Mouse (Mus musculus) frontal cortex, postnatal 10 days (tissue): Measurements from ENCODE around the gene Tomm34.

Source experiments
- DNase-seq, 2 experiments: peaks; one replicate each; pipeline ENCODE4 v3.0.0; 2022; ENCODE audit warnings: low spot score in 2 of 2, mixed read lengths in 1 of 2

Tomm34 gene

GRCm38 (mm10) chr2:164070765-164071436, at the start of gene Tomm34:
TSS of gene Tomm34 (minus strand) at chr2:164071169.
- DNase-seq: peak; percentile 86 to 87

- DNase-seq: no peak
These were observed 48.5 kb upstream of the Tomm34 start for GRCm38 (mm10) chr2:164119503-164119902.

GRCm38 (mm10) chr2:164115531-164115930, 44.6 kb upstream of the Tomm34 start:
- DNase-seq: no peak

GRCm38 (mm10) chr2:164114051-164114450, 43.1 kb upstream of the Tomm34 start:
- DNase-seq: no peak

- DNase-seq: no peak
These were observed 40.6 kb upstream of the Tomm34 start for GRCm38 (mm10) chr2:164111546-164111945.

- no peak for DNase-seq
These were observed 37.5 kb upstream of the Tomm34 start for GRCm38 (mm10) chr2:164108501-164108900.

GRCm38 (mm10) chr2:164107125-164107874, 36.3 kb upstream of the Tomm34 start:
- no peak for DNase-seq

- DNase-seq: no peak
These were observed 35.5 kb upstream of the Tomm34 start for GRCm38 (mm10) chr2:164106287-164107035.

- peak in 1 of 2 experiments; percentile 71 for DNase-seq
These were observed 32.5 kb upstream of the Tomm34 start for GRCm38 (mm10) chr2:164103501-164103900.

GRCm38 (mm10) chr2:164102366-164102765, 31.4 kb upstream of the Tomm34 start:
- DNase-seq: no peak

- DNase-seq: no peak
These were observed 31.0 kb upstream of the Tomm34 start for GRCm38 (mm10) chr2:164101936-164102335.

- no peak for DNase-seq
These were observed 27.8 kb upstream of the Tomm34 start for GRCm38 (mm10) chr2:164098603-164099250.

GRCm38 (mm10) chr2:164094152-164094551, 23.2 kb upstream of the Tomm34 start:
- DNase-seq: no peak

- DNase-seq: no peak
These were observed 18.5 kb upstream of the Tomm34 start for GRCm38 (mm10) chr2:164089508-164089907.

- no peak for DNase-seq
These were observed 16.5 kb upstream of the Tomm34 start for GRCm38 (mm10) chr2:164087416-164088017.

GRCm38 (mm10) chr2:164084342-164084700, 13.4 kb upstream of the Tomm34 start:
- DNase-seq: no peak

GRCm38 (mm10) chr2:164083609-164084341, 12.8 kb upstream of the Tomm34 start:
- DNase-seq: no peak

- DNase-seq: no peak
These were observed 11.2 kb upstream of the Tomm34 start for GRCm38 (mm10) chr2:164082175-164082574.

- no peak for DNase-seq
These were observed 10.6 kb upstream of the Tomm34 start for GRCm38 (mm10) chr2:164081577-164081976.

- no peak for DNase-seq
These were observed 8.5 kb upstream of the Tomm34 start for GRCm38 (mm10) chr2:164079488-164079887.

GRCm38 (mm10) chr2:164077875-164078274, 6.9 kb upstream of the Tomm34 start:
- DNase-seq: no peak
